Mouse (Mus musculus): ENCODE data around the gene Gpatch2. TPM values are rescaled to one million over a fixed set of nuclear protein-coding genes. Genes with fewer than 3 reads are reported as not detected.
A peak's percentile ranks its signal among the peaks of the same experiment; 100 is the strongest.

Gpatch2 gene
- polyA plus RNA-seq, 1 experiment from 2014 or later: 21.9 TPM

DNA sequence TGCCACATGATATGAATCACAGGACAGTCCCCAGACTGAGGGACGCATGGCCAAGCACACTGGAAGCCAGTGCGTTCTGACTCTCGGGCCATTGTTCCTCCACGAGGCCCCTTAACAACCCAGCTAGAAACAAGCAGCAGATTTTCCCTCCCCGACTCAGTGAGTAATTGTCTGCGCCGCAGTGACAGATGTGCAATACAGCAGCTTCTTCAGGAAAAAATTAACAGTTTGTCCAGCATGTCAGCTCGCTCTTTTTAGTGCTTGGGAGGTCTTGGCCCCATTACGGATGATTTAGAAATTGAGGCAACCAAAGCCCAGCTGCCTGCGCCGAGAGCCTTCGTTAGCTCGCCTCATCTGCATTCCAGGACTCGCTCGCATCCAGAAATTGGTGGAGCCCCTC is 140.9 kb downstream of the Gpatch2 start:
- no peak overlapping the region for H3K9ac ChIP-seq
- no peak overlapping the region for H3K4me3 ChIP-seq
- H3K27me3 ChIP-seq: no peaks in the 10 kb centered on the region
- WGBS: 75% methylated on average over 15 of the region's 15 CpGs
- H3K27ac ChIP-seq: no peak overlapping the region
- no peaks in the 10 kb centered on the region for H3K4me1 ChIP-seq
- no peak overlapping the region for H3K4me2 ChIP-seq (replicated peaks)
- no peaks in the 10 kb centered on the region for H3K9me3 ChIP-seq
- H3K36me3 ChIP-seq: no peaks in the 10 kb centered on the region
- no peak for ATAC-seq (ENCODE audit: low FRiP score, low read depth)

DNA sequence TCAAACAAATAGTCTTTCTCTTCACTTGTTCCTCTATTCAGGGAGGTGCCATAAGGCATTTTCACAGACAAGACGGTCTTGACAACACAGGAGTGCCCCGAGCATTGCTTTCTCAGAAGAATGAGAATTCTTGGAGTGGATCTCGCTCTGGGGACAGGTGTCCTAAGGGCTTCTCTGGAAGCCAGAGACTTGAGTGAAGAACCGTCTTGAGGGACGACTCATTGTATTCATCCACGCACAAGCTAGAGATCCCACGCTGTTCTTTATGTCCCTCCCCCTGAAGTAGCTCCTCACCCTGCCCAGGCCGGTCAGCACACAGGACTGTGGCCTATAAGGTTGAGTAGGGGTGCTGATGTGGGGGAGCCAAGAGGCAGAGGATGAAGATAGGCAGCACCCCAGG is 141.6 kb downstream of the Gpatch2 start:
- H3K4me1 ChIP-seq: no peaks in the 10 kb centered on the region
- no peak overlapping the region for H3K27ac ChIP-seq
- no peak for ATAC-seq (ENCODE audit: low FRiP score, low read depth)
- no peak overlapping the region for H3K9ac ChIP-seq
- no peaks in the 10 kb centered on the region for H3K9me3 ChIP-seq
- H3K36me3 ChIP-seq: no peaks in the 10 kb centered on the region
- no peak overlapping the region for H3K4me3 ChIP-seq
- H3K4me2 ChIP-seq (replicated peaks): no peak overlapping the region
- WGBS: 93% methylated on average over 8 of the region's 8 CpGs
- no peaks in the 10 kb centered on the region for H3K27me3 ChIP-seq

DNA sequence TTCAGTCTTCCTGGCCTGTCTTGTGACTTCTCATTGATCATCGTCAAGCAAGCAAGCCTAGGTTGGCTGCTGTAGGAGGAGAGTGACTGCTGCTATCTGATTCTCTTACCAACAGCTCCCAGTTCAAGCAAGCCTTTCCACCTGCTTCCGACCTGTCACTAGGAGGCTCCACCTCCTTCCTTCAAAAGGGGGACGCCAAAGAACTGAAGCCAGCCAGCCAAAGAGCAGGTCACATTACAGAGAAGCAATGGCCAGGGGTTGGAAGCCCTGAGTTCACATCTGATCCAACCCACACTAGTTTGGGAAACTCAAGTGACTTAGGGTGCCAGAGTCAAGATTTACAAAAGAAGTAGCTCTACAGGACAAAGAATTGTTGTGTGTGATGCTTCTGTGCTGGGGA is 144.9 kb downstream of the Gpatch2 start:
- no peak overlapping the region for H3K4me2 ChIP-seq (replicated peaks)
- no peak overlapping the region for H3K4me3 ChIP-seq
- ATAC-seq (ENCODE audit: low FRiP score, low read depth): no peak
- no peaks in the 10 kb centered on the region for H3K9me3 ChIP-seq
- H3K27me3 ChIP-seq: no peaks in the 10 kb centered on the region
- H3K4me1 ChIP-seq: peaks cover 6% of the 10 kb centered on the region
- no peaks in the 10 kb centered on the region for H3K36me3 ChIP-seq
- H3K27ac ChIP-seq: no peak overlapping the region
- no peak overlapping the region for H3K9ac ChIP-seq
- 34% methylated on average over 3 of the region's 3 CpGs for WGBS

GRCm38 (mm10) chr1:187362536-187362935 is 147.2 kb downstream of the Gpatch2 start:
- Histone ChIP-seq H3K4me2 (replicated peaks) (no peak overlapping the region), H3K36me3 (no peaks in the 10 kb centered on the region), H3K27me3 (no peaks in the 10 kb centered on the region), H3K9ac (no peak overlapping the region), H3K4me3 (no peak overlapping the region), H3K27ac (no peak overlapping the region), H3K4me1 (peaks cover 6% of the 10 kb centered on the region), H3K9me3 (no peaks in the 10 kb centered on the region)
- no peak for ATAC-seq (ENCODE audit: low FRiP score, low read depth)
- WGBS: 88% methylated on average over 5 of the region's 5 CpGs

DNA sequence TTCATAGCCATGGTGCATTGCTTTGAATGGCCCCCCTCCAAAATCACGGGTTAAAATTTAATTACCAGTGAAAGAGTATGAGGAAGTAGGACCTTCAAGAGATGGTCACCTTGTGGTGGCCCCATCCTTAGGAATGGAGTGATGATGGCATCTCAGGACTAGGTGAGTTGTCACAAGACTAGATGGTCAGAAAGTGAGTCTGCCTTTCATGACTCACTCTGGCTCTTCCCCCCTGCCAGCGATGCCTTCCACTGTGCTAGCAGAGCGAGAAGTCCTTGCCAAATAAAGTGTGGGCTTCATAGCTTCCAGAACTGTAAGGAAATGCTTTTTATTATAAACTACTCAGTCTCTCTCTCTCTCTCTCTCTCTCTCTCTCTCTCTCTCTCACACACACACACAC is 150.1 kb downstream of the Gpatch2 start:
- H3K4me3 ChIP-seq: no peak overlapping the region
- H3K27me3 ChIP-seq: no peaks in the 10 kb centered on the region
- 88% methylated on average over 3 of the region's 3 CpGs for WGBS
- H3K9ac ChIP-seq: no peak overlapping the region
- H3K27ac ChIP-seq: no peak overlapping the region
- no peak overlapping the region for H3K4me2 ChIP-seq (replicated peaks)
- H3K4me1 ChIP-seq: peaks cover 6% of the 10 kb centered on the region
- ATAC-seq (ENCODE audit: low FRiP score, low read depth): no peak
- no peaks in the 10 kb centered on the region for H3K36me3 ChIP-seq
- no peaks in the 10 kb centered on the region for H3K9me3 ChIP-seq

GRCm38 (mm10) chr1:187366806-187367205 is 151.5 kb downstream of the Gpatch2 start:
- no peak overlapping the region for H3K27ac ChIP-seq
- no peak overlapping the region for H3K4me2 ChIP-seq (replicated peaks)
- H3K9me3 ChIP-seq: no peaks in the 10 kb centered on the region
- no peak for ATAC-seq (ENCODE audit: low FRiP score, low read depth)
- no peak overlapping the region for H3K4me3 ChIP-seq
- no peaks in the 10 kb centered on the region for H3K36me3 ChIP-seq
- no peak overlapping the region for H3K9ac ChIP-seq
- peaks cover 6% of the 10 kb centered on the region for H3K4me1 ChIP-seq
- no peaks in the 10 kb centered on the region for H3K27me3 ChIP-seq
- WGBS: 51% methylated on average over 2 of the region's 2 CpGs

DNA sequence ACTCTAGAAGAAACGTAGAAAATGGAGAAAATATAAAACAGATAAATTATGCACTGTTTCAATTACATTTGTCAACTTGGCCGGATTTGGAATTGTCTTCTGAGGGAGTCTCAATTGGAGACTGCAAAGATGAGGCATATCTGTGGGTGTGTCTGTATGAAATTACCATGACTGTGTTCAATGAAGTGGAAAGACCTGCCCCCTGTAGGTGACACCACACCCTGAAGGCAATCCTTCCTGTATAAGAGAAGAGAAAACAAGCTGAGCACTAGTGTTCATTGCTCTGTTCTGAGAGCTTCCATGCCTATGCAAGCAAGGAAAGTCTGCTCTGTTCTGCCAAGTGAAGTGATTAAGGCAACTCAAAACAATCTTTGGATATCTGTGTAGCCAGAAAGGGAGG is 153.7 kb downstream of the Gpatch2 start:
- H3K9me3 ChIP-seq: no peaks in the 10 kb centered on the region
- ATAC-seq (ENCODE audit: low FRiP score, low read depth): no peak
- H3K36me3 ChIP-seq: no peaks in the 10 kb centered on the region
- H3K4me3 ChIP-seq: no peak overlapping the region
- H3K27me3 ChIP-seq: no peaks in the 10 kb centered on the region
- peaks cover 2% of the 10 kb centered on the region for H3K4me1 ChIP-seq
- no peak overlapping the region for H3K4me2 ChIP-seq (replicated peaks)
- no peak overlapping the region for H3K27ac ChIP-seq
- 75% methylated on average over 2 of the region's 2 CpGs for WGBS
- H3K9ac ChIP-seq: no peak overlapping the region

- WGBS: 80% methylated on average over 6 of the region's 6 CpGs
- no peak overlapping the region for H3K27ac ChIP-seq
- no peak for ATAC-seq (ENCODE audit: low FRiP score, low read depth)
Observed at GRCm38 (mm10) chr1:187373506-187373905, 158.2 kb downstream of the Gpatch2 start.

GRCm38 (mm10) chr1:187374418-187374817 is 159.1 kb downstream of the Gpatch2 start:
- Histone ChIP-seq H3K4me3 (no peak overlapping the region), H3K4me2 (replicated peaks) (no peak overlapping the region), H3K27ac (no peak overlapping the region), H3K36me3 (no peaks in the 10 kb centered on the region), H3K9me3 (no peaks in the 10 kb centered on the region), H3K9ac (no peak overlapping the region), H3K27me3 (peaks cover 3% of the 10 kb centered on the region; the same call in 1 of the 2 replicates), H3K4me1 (peaks cover 10% of the 10 kb centered on the region; the same call in 1 of the 2 replicates)
- WGBS: 90% methylated on average over 4 of the region's 4 CpGs
- no peak; the same call in 1 of the 2 replicates for ATAC-seq (ENCODE audit: low FRiP score, low read depth)

More at GRCm38 (mm10) chr1:187373506-187373905, 158.2 kb downstream of the Gpatch2 start:
- H3K4me2 ChIP-seq (replicated peaks): no peak overlapping the region
- peaks cover 10% of the 10 kb centered on the region; the same call in 1 of the 2 replicates for H3K4me1 ChIP-seq
- no peaks in the 10 kb centered on the region for H3K36me3 ChIP-seq
- no peaks in the 10 kb centered on the region for H3K27me3 ChIP-seq
- no peaks in the 10 kb centered on the region for H3K9me3 ChIP-seq
- no peak overlapping the region for H3K4me3 ChIP-seq
- no peak overlapping the region for H3K9ac ChIP-seq

GRCm38 (mm10) chr1:187376946-187377671 is 161.8 kb downstream of the Gpatch2 start:
- WGBS: 66% methylated on average over 11 of the region's 11 CpGs

DNA sequence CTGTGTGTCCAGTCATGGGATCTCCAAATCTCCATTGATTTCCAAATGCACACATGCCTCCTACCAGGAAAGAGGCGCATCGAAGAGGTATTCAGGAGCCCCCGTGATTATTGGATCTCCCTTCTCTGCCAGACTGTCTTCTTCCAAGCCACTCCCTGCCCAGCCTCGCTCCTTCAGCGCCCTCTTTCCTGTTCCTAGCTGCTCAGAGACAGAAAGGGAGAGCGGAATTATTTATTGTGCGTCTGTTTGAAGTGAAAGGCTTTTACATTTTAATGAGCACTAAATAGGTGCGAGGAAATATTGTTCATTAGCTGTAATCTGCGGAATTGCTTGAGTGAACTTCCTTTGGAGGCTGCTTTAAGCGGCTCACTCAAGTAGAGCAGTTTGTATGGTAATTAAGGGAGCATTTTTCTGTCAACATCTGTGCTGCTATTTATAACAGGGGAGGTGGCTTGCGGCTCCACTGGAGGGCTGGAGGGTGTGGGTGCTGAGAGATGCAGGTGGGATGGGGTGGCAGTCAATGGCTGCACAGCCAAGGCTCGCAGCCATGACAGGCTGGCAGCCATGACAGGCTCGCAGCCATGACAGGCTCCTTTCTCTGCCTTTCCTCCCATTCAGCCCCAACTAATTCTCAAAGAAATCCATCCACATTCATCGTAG is 162.7 kb downstream of the Gpatch2 start:
- ATAC-seq (ENCODE audit: low FRiP score, low read depth): no peak
- H3K9me3 ChIP-seq: no peaks in the 10 kb centered on the region

More at GRCm38 (mm10) chr1:187376946-187377671, 161.8 kb downstream of the Gpatch2 start:
- no peak for ATAC-seq (ENCODE audit: low FRiP score, low read depth)
- Histone ChIP-seq H3K4me3 (no peak overlapping the region), H3K9me3 (no peaks in the 10 kb centered on the region), H3K27me3 (peaks cover 3% of the 10 kb centered on the region; the same call in 1 of the 2 replicates), H3K4me2 (replicated peaks) (no peak overlapping the region), H3K9ac (no peak overlapping the region), H3K4me1 (peaks cover 10% of the 10 kb centered on the region; the same call in 1 of the 2 replicates), H3K27ac (no peak overlapping the region), H3K36me3 (no peaks in the 10 kb centered on the region)

GRCm38 (mm10) chr1:187389476-187389875 is 174.2 kb downstream of the Gpatch2 start:
- no peaks in the 10 kb centered on the region for H3K36me3 ChIP-seq
- no peaks in the 10 kb centered on the region for H3K27me3 ChIP-seq
- H3K4me3 ChIP-seq: no peak overlapping the region
- H3K4me1 ChIP-seq: no peaks in the 10 kb centered on the region
- no peak overlapping the region for H3K4me2 ChIP-seq (replicated peaks)
- no peaks in the 10 kb centered on the region for H3K9me3 ChIP-seq
- H3K27ac ChIP-seq: no peak overlapping the region
- H3K9ac ChIP-seq: no peak overlapping the region
- ATAC-seq (ENCODE audit: low FRiP score, low read depth): no peak
- WGBS: 78% methylated on average over 4 of the region's 4 CpGs

More for the DNA sequence above, 162.7 kb downstream of the Gpatch2 start:
- no peak overlapping the region for H3K27ac ChIP-seq
- H3K9ac ChIP-seq: no peak overlapping the region
- WGBS: 41% methylated on average over 14 of the region's 14 CpGs
- H3K36me3 ChIP-seq: no peaks in the 10 kb centered on the region
- peaks cover 10% of the 10 kb centered on the region; the same call in 1 of the 2 replicates for H3K4me1 ChIP-seq
- H3K4me2 ChIP-seq (replicated peaks): peak overlapping the region; percentile 21
- peaks cover 3% of the 10 kb centered on the region; the same call in 1 of the 2 replicates for H3K27me3 ChIP-seq
- H3K4me3 ChIP-seq: no peak overlapping the region

All from limb, embryonic 13.5 days (tissue).